Comparison of ENCODE assay signal across 13 mouse cellular contexts in the genomic region with DNA sequence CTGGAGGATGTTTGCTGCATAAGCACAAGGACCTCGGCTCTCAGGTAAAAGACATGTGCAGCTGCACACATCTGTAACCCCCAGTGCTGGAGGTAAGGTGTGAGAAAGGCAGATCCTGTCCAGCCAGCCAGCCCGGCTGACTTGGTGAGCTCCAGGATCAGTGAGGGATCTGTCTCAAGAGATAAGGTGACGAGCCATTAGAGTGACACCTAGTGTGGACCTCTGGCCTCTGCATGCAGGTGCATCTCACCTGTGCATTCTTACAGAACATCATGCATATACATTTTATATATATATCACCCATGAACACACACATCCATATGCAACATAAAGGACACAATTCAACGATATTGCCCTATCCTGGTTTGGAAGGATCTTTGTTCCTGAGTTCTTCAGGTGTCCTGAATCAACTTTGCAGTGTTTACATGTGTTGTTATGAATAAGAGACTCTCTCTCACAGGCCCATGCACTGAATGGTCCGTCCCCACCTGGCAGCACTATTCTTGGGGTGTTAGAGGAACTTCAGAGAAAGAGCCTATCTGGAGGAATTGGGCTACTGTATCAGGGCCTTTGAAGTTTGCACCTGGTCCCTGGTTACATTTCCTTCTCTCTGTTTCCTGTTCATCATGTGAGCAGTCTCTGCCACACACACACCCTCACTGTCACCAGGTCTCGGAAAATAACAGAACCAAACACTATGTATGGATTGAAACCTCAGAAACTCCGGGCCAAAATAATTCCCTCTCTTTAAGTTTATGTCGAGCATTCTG. TPM values are rescaled to one million over a fixed set of nuclear protein-coding genes. Genes with fewer than 3 reads are reported as not detected.
DNase-seq lines count a peak whose midpoint lies in the region; ATAC-seq and TF ChIP-seq lines count a peak whose summit lies in the region.
"Had no signal": no experiment of that assay in that cellular context is flagged by ENCODE, and none has a peak within 500 bp of the region (broad histone marks: within the 10 kb centered on the region; RNA-seq: fewer than 3 reads in every experiment).

No protein-coding gene starts in this region.

- ATAC-seq in kidney, postnatal 0 days (replicated peaks; ENCODE audit: low FRiP score, low read depth): no peak
- peak; percentile 92 for ATAC-seq in CD4-positive, CD25-positive, alpha-beta regulatory T cell, adult 4 months
- peak; percentile 75 for ATAC-seq in inflammation-experienced regulatory T-cells, adult 6 months

- no peaks in the 10 kb centered on the region for H3K9me3 ChIP-seq in kidney, postnatal 0 days (replicated peaks; ENCODE audit: low read length)
- H3K9me3 ChIP-seq: hindbrain, embryonic 15.5 days; midbrain, embryonic 12.5 days had no signal

- H3K36me3 ChIP-seq in kidney, postnatal 0 days (ENCODE audit: insufficient read depth, low read length): no peaks in the 10 kb centered on the region
- H3K36me3 ChIP-seq: hindbrain, embryonic 15.5 days; midbrain, embryonic 12.5 days had no signal

- no peak for DNase-seq in kidney, postnatal 0 days (ENCODE audit: low spot score)
- no peak for DNase-seq in kidney, postnatal 36 days
- peak; percentile 65 for DNase-seq in thymus, postnatal 25 days
- DNase-seq in ovary, postnatal 14 days (ENCODE audit: low spot score): no peak
- DNase-seq in layer of hippocampus, postnatal 36 days: no peak
- DNase-seq: layer of hippocampus, adult 9-11 months; lung, postnatal 4 days; right cerebral cortex, postnatal 25 days had no signal

- peak; percentile 13; the same call in 1 of the 2 replicates for TF ChIP-seq CTCF in kidney, postnatal 0 days (IDR thresholded peaks at IDR 0.05; ENCODE audit: low read depth)

- H3K4me3 ChIP-seq in kidney, postnatal 0 days (replicated peaks; ENCODE audit: low read depth, low read length): no peak overlapping the region
- H3K4me3 ChIP-seq: erythroblast, embryonic 14.5 days; hindbrain, embryonic 15.5 days; midbrain, embryonic 12.5 days had no signal

- H3K9ac ChIP-seq in kidney, postnatal 0 days (ENCODE audit: low read depth, low read length): no peak overlapping the region
- H3K9ac ChIP-seq: hindbrain, embryonic 15.5 days; midbrain, embryonic 12.5 days had no signal

- H3K27me3 ChIP-seq in kidney, postnatal 0 days (ENCODE audit: insufficient read depth, low read length): no peaks in the 10 kb centered on the region
- H3K27me3 ChIP-seq: hindbrain, embryonic 15.5 days had no signal

- H3K27ac ChIP-seq in kidney, postnatal 0 days: no peak overlapping the region
- H3K27ac ChIP-seq: hindbrain, embryonic 15.5 days; midbrain, embryonic 12.5 days had no signal

- H3K4me1 ChIP-seq in kidney, postnatal 0 days (replicated peaks; ENCODE audit: insufficient read depth, low read length): no peaks in the 10 kb centered on the region
- H3K4me1 ChIP-seq: hindbrain, embryonic 15.5 days; midbrain, embryonic 12.5 days had no signal

- no peak overlapping the region for H3K4me2 ChIP-seq in kidney, postnatal 0 days (ENCODE audit: low read length)
- H3K4me2 ChIP-seq: hindbrain, embryonic 15.5 days; midbrain, embryonic 12.5 days had no signal

- WGBS in kidney, postnatal 0 days: 72% methylated on average over 8 of the region's 8 CpGs

RNA-seq across cellular contexts. Expression of gene Gabbr2, which starts 9.1 kb away (rescaled TPM):
- polyA plus RNA-seq in kidney, postnatal 0 days (2015; fragmentation: Nextera tagmentation; extraction: Ambion mirVana): 0.15 and 0.22 TPM in 2 replicates
- polyA plus RNA-seq in CD4-positive, CD25-positive, alpha-beta regulatory T cell, adult 4 months (2017; shearing (Covaris generic)): under 1 TPM in 1 of 2 experiments, not detected in 1; 0.32 TPM
- not detected for polyA plus RNA-seq in inflammation-experienced regulatory T-cells, adult 6 months (2017; shearing (Covaris generic))
- 100 to 1,000 TPM; 205 to 211 TPM for total RNA-seq in layer of hippocampus, postnatal 36 days (2021)
- polyA plus RNA-seq: erythroblast, embryonic 14.5 days had no signal

RNA-seq across cellular contexts. Expression of gene Anks6, which starts 56.4 kb away (rescaled TPM):
- polyA plus RNA-seq in kidney, postnatal 0 days (2015; fragmentation: Nextera tagmentation; extraction: Ambion mirVana): 6.4 TPM in 2 replicates
- polyA plus RNA-seq in CD4-positive, CD25-positive, alpha-beta regulatory T cell, adult 4 months (2017; shearing (Covaris generic)): not detected
- polyA plus RNA-seq in inflammation-experienced regulatory T-cells, adult 6 months (2017; shearing (Covaris generic)): not detected
- 10 to 100 TPM; 22.3 to 26.1 TPM for total RNA-seq in layer of hippocampus, postnatal 36 days (2021)
- polyA plus RNA-seq: erythroblast, embryonic 14.5 days had no signal
